Mouse (Mus musculus) cerebellum, postnatal 25 days (tissue): ENCODE measurements around the gene Map2k4.
A peak's percentile ranks its signal among the peaks of the same experiment; 100 is the strongest.

Source experiments
- DNase-seq, 2 experiments: peaks; one replicate each; pipeline ENCODE4 v3.0.0; 2021; ENCODE audit warnings: mixed read lengths in 2 of 2

The Map2k4 gene

GRCm38 (mm10) chr11:65706176-65706575 is 81.9 kb downstream of the Map2k4 start:
- DNase-seq: peak; percentile 24 to 54

- no peak for DNase-seq
Measured at GRCm38 (mm10) chr11:65704861-65705260, 83.2 kb downstream of the Map2k4 start.

DNA sequence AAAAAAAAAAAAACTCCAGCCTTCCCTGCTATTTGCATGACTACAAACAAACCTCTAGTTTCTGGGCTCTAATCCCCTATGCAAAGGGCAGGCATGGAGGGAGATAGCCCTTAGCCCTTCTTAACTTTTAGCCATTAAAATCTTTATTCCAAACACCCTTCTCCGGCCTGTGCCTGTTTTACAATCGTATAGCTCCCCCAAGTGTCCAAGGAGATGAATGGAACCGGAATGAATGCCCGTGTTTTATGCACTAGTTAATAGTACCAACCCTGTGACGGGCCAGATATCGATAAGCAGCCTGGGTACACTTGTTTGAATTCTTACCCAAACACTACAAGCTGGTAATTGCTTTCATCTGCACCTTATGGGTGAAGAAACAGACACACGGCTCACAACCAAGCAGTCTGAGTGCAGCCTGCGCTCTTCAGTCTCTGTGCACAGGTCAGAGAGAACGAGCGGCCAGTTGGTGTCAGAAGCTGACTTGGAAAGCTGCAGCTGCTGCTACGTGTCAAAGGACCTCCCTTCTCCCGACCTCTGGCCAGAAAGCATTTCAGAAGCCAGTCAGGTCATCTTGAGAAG is 109.2 kb downstream of the Map2k4 start:
- DNase-seq: peak; percentile 19 to 52

DNA sequence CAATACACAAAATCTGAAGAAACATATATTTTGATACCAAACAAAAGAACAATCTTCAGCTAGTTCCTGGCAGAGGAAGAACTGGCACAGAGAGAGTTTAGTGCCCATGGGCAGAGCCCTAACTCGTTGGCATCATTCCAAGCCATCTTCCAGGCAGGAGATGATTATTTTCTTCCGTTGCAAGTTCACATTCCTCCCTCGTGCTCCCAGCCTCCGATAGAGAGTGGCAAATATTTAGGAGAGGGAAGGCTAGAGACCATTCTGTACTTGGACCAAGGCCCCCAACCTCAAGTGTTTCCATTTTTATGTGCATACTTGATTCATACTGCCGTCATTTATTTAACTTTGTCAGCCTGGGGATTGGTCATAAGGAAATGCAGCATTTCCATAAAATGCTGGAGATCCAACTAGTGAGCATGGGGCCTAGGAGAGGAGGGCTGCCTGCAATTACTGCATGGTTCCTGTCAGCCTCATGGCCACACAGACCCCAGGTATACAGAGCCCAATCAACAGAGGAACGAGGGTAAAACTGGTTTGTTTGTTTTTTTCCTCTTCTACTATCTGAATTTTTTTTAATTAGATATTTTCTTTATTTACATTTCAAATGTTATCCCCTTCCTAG is 120.6 kb downstream of the Map2k4 start:
- no peak for DNase-seq

DNA sequence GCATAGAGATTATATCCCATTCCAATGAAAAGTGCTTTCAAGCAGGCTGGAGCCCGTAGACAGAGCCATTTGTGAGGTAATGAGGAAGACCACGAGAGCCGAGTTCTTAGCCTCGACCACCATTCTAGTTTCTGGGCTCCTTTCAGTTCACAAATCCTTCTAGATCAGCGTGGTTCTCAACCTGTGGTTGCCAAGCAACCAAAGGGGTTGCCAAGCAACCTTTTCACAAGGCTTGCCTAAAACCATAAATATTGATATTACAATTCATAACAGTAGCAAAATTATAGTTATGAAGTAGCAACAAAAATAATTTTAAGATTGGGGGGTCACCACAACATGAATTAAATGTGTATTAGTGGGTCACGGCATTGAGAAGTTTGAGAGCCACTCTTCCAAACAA is 123.2 kb downstream of the Map2k4 start:
- no peak for DNase-seq

GRCm38 (mm10) chr11:65661790-65662522 is 126.1 kb downstream of the Map2k4 start:
- DNase-seq: no peak

- DNase-seq: no peak
Measured at GRCm38 (mm10) chr11:65653932-65654331, 134.2 kb downstream of the Map2k4 start.

DNA sequence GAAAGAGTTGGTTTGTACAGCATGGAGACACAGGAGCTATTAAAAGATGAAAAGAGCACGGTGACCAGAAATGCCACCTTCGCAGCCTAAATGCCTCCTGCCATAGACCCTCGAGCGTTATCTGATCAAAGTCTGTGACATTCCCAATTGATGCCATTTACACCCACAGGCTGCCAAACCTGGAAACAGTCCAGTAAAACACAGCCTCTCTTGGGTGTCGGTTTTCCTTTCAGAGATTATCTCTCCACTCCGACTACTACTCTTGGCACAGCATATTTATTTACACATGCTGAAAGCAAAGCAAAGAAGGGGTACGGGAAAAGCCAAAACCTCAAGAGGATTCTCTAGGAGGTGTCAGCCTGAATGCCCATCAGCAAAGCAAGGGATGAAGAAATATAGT is 136.7 kb downstream of the Map2k4 start:
- no peak for DNase-seq

DNA sequence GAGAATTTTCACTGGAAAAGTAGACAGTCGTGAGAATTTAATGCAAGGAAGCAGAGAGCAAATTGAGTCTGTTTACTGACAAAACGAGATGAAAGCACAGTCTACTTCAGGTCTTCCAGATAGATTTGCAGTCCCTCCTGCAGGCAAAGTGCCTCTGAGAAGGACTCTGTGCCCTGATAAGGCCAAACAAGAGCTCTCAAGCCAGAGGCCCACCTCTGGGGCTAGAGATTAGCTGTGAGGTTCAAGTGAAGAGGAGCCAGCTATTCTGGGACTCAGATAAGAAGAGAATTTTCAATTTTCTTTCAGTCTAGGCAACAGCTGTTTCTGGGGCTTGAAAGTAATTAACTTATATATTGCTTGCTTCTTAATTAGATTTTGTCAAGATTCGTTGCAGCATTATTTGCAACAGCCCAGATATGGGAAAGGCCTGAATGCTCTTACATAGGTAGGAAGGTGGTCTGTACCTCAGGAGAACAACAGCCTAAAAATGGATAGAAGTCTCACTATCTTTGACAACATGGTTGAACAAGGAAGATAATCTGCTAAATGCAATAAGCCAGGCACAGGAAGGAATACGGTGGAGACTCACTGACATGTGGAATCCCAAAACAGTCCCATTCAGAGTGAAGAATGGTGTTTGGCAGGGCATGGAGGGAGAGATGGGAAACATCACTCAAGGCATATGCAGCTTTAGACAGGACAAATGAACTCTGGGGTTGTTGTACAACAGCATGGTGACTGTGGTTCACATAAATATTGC is 138.0 kb downstream of the Map2k4 start:
- no peak for DNase-seq

DNA sequence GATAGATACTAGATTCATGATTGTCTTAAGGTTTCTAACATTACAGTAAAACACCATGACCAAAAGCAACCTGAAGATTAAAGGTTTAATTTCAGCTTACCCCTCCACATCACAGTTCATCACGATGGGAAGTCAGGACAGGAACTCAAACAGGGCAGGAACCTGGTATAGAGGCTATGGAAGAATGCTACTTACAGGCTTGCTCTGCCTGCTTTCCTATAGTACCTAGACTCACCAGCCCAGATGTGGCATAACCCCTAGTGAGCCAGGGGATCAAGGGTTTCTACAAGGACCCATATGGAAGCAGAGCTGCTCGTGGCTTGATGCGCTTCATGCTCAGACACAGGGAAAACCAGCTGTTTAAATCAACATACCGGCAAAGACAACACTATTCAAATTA is 138.6 kb downstream of the Map2k4 start:
- DNase-seq: no peak

- DNase-seq: no peak
Measured at GRCm38 (mm10) chr11:65646314-65646713, 141.8 kb downstream of the Map2k4 start.

DNA sequence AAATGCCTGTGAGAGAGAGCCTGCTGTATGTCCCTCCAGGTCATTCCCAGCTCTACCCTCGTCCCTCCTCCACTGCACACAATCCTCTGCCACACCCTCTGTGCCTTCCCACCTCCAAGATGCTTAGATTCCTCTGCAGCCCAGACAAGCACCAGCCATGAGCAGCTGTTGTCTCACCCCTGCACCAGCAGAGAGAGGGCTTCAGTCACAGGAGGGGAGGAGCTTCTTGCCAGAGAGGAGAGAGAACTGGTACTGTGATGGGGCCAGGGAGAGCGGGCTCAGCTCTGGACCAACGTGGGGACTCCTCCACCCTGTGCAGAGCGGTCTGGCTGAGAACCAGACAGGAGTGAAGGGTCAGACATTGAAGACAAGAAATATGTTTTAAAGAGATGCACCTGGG is 143.6 kb downstream of the Map2k4 start:
- no peak for DNase-seq

GRCm38 (mm10) chr11:65640261-65640660 is 147.8 kb downstream of the Map2k4 start:
- DNase-seq: no peak
